Mouse (Mus musculus) liver, embryonic 14.5 days (tissue): ENCODE measurements around the gene Tnn. TPM values are rescaled to one million over a fixed set of nuclear protein-coding genes. Genes with fewer than 3 reads are reported as not detected.

Experiments used
- ATAC-seq: fragments of 200-750 bp; cut with Nextera tagmentation; 2 replicates; pipeline ENCODE4 v1.8.0; 2017; ENCODE audit warnings: moderate number of reproducible peaks, mild to moderate bottlenecking, moderate library complexity; ENCODE audit not compliant: insufficient read depth
- DNase-seq, 3 experiments: peaks; one replicate each; pipeline ENCODE4 v3.0.0-alpha.2; 2012 to 2013; ENCODE audit warnings: low read depth in 3 of 3, low spot score in 3 of 3
- H3K27ac ChIP-seq: fragments of 300-500 bp; sonication (generic); 2 replicates; pipeline ENCODE4 v1.5.1; 2014; ENCODE audit warnings: moderate library complexity, mild to moderate bottlenecking, control low read depth, inconsistent platforms
- H3K27me3 ChIP-seq: fragments of 300-500 bp; sonication (generic); 2 replicates; pipeline ENCODE4 v1.6.1; 2014; ENCODE audit warnings: mild to moderate bottlenecking, low read length, moderate library complexity; ENCODE audit not compliant: control insufficient read depth, insufficient read depth
- H3K36me3 ChIP-seq: fragments of 300-500 bp; sonication (generic); replicated peaks from 2 replicates; pipeline ENCODE4 v1.6.1; 2014; ENCODE audit warnings: low read depth; ENCODE audit not compliant: control insufficient read depth, insufficient read depth
- H3K4me1 ChIP-seq, 2 experiments: fragments of 200-500 bp in 1 of 2; fragments of 300-500 bp in 1 of 2; sonication (generic) in 1 of 2; replicated peaks; 2 replicates each; pipeline ENCODE4 v1.6.1; 2012 to 2014; ENCODE audit warnings: antibody characterized with exemption in 1 of 2, inconsistent platforms in 1 of 2, low read length in 1 of 2; ENCODE audit not compliant: control insufficient read depth in 2 of 2, insufficient read depth in 2 of 2
- H3K4me2 ChIP-seq: fragments of 300-500 bp; sonication (generic); 2 replicates; pipeline ENCODE4 v1.6.1; 2014; ENCODE audit warnings: low read depth, mild to moderate bottlenecking, control low read depth, moderate library complexity
- H3K4me3 ChIP-seq, 2 experiments: fragments of 200-500 bp in 1 of 2; fragments of 300-500 bp in 1 of 2; sonication (generic) in 1 of 2; 2 replicates each; pipeline ENCODE4 v1.5.1; 2012 to 2014; ENCODE audit warnings: low read depth in 2 of 2, low read length in 2 of 2, mild to moderate bottlenecking in 2 of 2, control low read depth in 1 of 2, inconsistent platforms in 1 of 2, moderate library complexity in 1 of 2; ENCODE audit not compliant: insufficient read depth in 1 of 2
- H3K9ac ChIP-seq: fragments of 300-500 bp; sonication (generic); replicated peaks from 2 replicates; pipeline ENCODE4 v1.6.1; 2014; ENCODE audit warnings: mild to moderate bottlenecking, control low read depth, moderate library complexity
- H3K9me3 ChIP-seq: fragments of 300-500 bp; sonication (generic); 2 replicates; pipeline ENCODE4 v1.6.1; 2016; ENCODE audit warnings: low read length, mixed read lengths; ENCODE audit not compliant: control insufficient read depth
- CTCF ChIP-seq: IDR thresholded peaks from 2 replicates; pipeline ENCODE4 v1.5.1; 2016; ENCODE audit warnings: antibody characterized with exemption, low read depth, control low read depth
- EP300 ChIP-seq: IDR thresholded peaks from 2 replicates; pipeline ENCODE4 v1.6.1; 2016; ENCODE audit warnings: antibody characterized with exemption, low read depth
- WGBS: fragments of 180-500 bp; shearing (Covaris S2); extraction: QIAGEN DNeasy Blood & Tissue Kit; methylation state at CpG from one replicate; pipeline ENCODE4 v1.1.7; 2014; ENCODE audit not compliant: insufficient replicate concordance; 5-methylcytosine and 5-hydroxymethylcytosine counted together
- polyA plus RNA-seq, 2 experiments: library from polyadenylated mRNA; depleted of rRNA in 1 of 2; stranded (reverse) in 1 of 2; unstranded in 1 of 2; fragments of >200 nt; fragmentation: Nextera tagmentation in 1 of 2; extraction: Ambion mirVana in 1 of 2; gene quantifications; 2 replicates each; pipeline versions ENCODE4 v1.2.1 to v1.2.3; 2012 to 2014

Tnn gene
- polyA plus RNA-seq, 2 experiments: 0.01 TPM; not detected in 1

GRCm38 (mm10) chr1:160050898-160051297, 102.5 kb downstream of the Tnn start:
- H3K36me3 ChIP-seq: no peaks in the 10 kb centered on the region
- WGBS: 79% methylated on average over 6 of the region's 6 CpGs
- H3K9me3 ChIP-seq: no peaks in the 10 kb centered on the region
- no peak for DNase-seq
- no peaks in the 10 kb centered on the region for H3K27me3 ChIP-seq
- H3K4me1 ChIP-seq: peaks cover 57 to 71% of the 10 kb centered on the region in 2 experiments
- H3K9ac ChIP-seq: no peak overlapping the region
- H3K4me2 ChIP-seq: no peak overlapping the region
- no peak for TF ChIP-seq EP300
- no peak for TF ChIP-seq CTCF
- H3K27ac ChIP-seq: no peak overlapping the region
- no peak overlapping the region for H3K4me3 ChIP-seq
- ATAC-seq: no peak

GRCm38 (mm10) chr1:160049131-160049880, 104.1 kb downstream of the Tnn start:
- H3K9ac ChIP-seq: peak overlapping the region; percentile 10; the same call in 1 of the 2 replicates
- 37% methylated on average over 5 of the region's 5 CpGs for WGBS

GRCm38 (mm10) chr1:160047481-160047931, 105.9 kb downstream of the Tnn start:
- ATAC-seq (no peak), DNase-seq (no peak)
- Histone ChIP-seq H3K9me3 (no peaks in the 10 kb centered on the region), H3K36me3 (no peaks in the 10 kb centered on the region), H3K9ac (no peak overlapping the region), H3K4me3 (no peak overlapping the region), H3K27me3 (no peaks in the 10 kb centered on the region), H3K4me2 (peak overlapping the region; percentile 85), H3K27ac (no peak overlapping the region), H3K4me1 (peaks cover 43 to 62% of the 10 kb centered on the region in 2 experiments)
- TF ChIP-seq EP300 (no peak), CTCF (no peak)
- 74% methylated on average over 7 of the region's 7 CpGs for WGBS

More at GRCm38 (mm10) chr1:160049131-160049880, 104.1 kb downstream of the Tnn start:
- H3K27me3 ChIP-seq: no peaks in the 10 kb centered on the region
- DNase-seq (peak in 1 of 3 experiments; percentile 36), ATAC-seq (peak; percentile 36; the same call in 1 of the 2 replicates)
- peak overlapping the region; percentile 4 for H3K27ac ChIP-seq
- H3K4me3 ChIP-seq: peak overlapping the region in 1 of 2 experiments; percentile 5; a peak in 2 of 4 replicates
- no peaks in the 10 kb centered on the region for H3K36me3 ChIP-seq
- peaks cover 54 to 69% of the 10 kb centered on the region in 2 experiments for H3K4me1 ChIP-seq
- no peaks in the 10 kb centered on the region for H3K9me3 ChIP-seq
- TF ChIP-seq EP300 (peak; percentile 55), CTCF (no peak)
- H3K4me2 ChIP-seq: peak overlapping the region; percentile 55

- TF ChIP-seq CTCF (no peak), EP300 (no peak)
- WGBS: 73% methylated on average over 4 of the region's 4 CpGs
- H3K36me3 ChIP-seq: no peaks in the 10 kb centered on the region
- H3K4me2 ChIP-seq: peak overlapping the region; percentile 85
- H3K9me3 ChIP-seq: no peaks in the 10 kb centered on the region
- H3K9ac ChIP-seq: peak overlapping the region; percentile 84
- ATAC-seq: no peak
- no peak for DNase-seq
- no peak overlapping the region for H3K27ac ChIP-seq
- H3K4me3 ChIP-seq: peak overlapping the region in 1 of 2 experiments; percentile 78; a peak in 2 of 4 replicates
- peaks cover 36 to 57% of the 10 kb centered on the region in 2 experiments for H3K4me1 ChIP-seq
- no peaks in the 10 kb centered on the region for H3K27me3 ChIP-seq
These were observed 106.6 kb downstream of the Tnn start for GRCm38 (mm10) chr1:160046786-160047185.

GRCm38 (mm10) chr1:160045971-160046370, 107.4 kb downstream of the Tnn start:
- Histone ChIP-seq H3K36me3 (no peaks in the 10 kb centered on the region), H3K4me1 (peaks cover 36 to 54% of the 10 kb centered on the region in 2 experiments), H3K9ac (peak overlapping the region; percentile 84), H3K4me3 (peak overlapping the region; percentile 30 to 78), H3K9me3 (no peaks in the 10 kb centered on the region), H3K4me2 (peak overlapping the region; percentile 85), H3K27me3 (no peaks in the 10 kb centered on the region), H3K27ac (peak overlapping the region; percentile 44)
- WGBS: 60% methylated on average over 5 of the region's 5 CpGs
- DNase-seq (no peak), ATAC-seq (no peak)
- TF ChIP-seq EP300 (no peak), CTCF (no peak)
